Mouse (Mus musculus) MEL (cell line): ENCODE results near the gene Hyou1. TPM values are rescaled to one million over a fixed set of nuclear protein-coding genes. Genes with fewer than 3 reads are reported as not detected.

Source experiments
- DNase-seq: peaks from one replicate; pipeline ENCODE4 v3.0.0; 2011; ENCODE audit warnings: low read depth, low spot score
- H3K27ac ChIP-seq: 2 replicates; pipeline ENCODE4 v1.5.1; 2012; ENCODE audit warnings: low read depth, mild to moderate bottlenecking, control low read depth, low read length, moderate library complexity; ENCODE audit not compliant: control insufficient read depth
- H3K27me3 ChIP-seq, 2 experiments: fragments of 150-350 bp in 1 of 2; sonication (generic) in 1 of 2; 2 replicates each; pipeline ENCODE4 v1.6.1; 2012; ENCODE audit warnings: low read length in 2 of 2, mild to moderate bottlenecking in 2 of 2, improper control_type of control experiment in 1 of 2, moderate library complexity in 1 of 2; ENCODE audit not compliant: insufficient read depth in 2 of 2, control insufficient read depth in 1 of 2
- H3K36me3 ChIP-seq, 2 experiments: 2 replicates each; pipeline ENCODE4 v1.6.1; 2012 to 2014; ENCODE audit warnings: low read length in 2 of 2, improper control_type of control experiment in 1 of 2, inconsistent platforms in 1 of 2, mild to moderate bottlenecking in 1 of 2; ENCODE audit not compliant: insufficient read depth in 2 of 2, control insufficient read depth in 1 of 2
- H3K4me1 ChIP-seq, 2 experiments: fragments of 150-350 bp in 1 of 2; sonication (generic) in 1 of 2; 2 replicates each; pipeline ENCODE4 v1.6.1; 2012; ENCODE audit warnings: low read length in 2 of 2, improper control_type of control experiment in 1 of 2, mild to moderate bottlenecking in 1 of 2; ENCODE audit not compliant: insufficient read depth in 2 of 2, control insufficient read depth in 1 of 2
- H3K4me3 ChIP-seq, 2 experiments: fragments of 150-350 bp in 1 of 2; sonication (generic) in 1 of 2; 2 replicates each; pipeline ENCODE4 v1.5.1; 2012; ENCODE audit warnings: low read depth in 2 of 2, low read length in 2 of 2, mild to moderate bottlenecking in 2 of 2, moderate library complexity in 2 of 2, control low read depth in 1 of 2, improper control_type of control experiment in 1 of 2; ENCODE audit not compliant: control insufficient read depth in 1 of 2, insufficient read depth in 1 of 2
- H3K79me2 ChIP-seq: 2 replicates; pipeline ENCODE4 v1.6.1; 2012; ENCODE audit warnings: mild to moderate bottlenecking, low read length, moderate library complexity; ENCODE audit not compliant: control insufficient read depth, poor library complexity, insufficient read depth
- H3K9ac ChIP-seq: 2 replicates; pipeline ENCODE4 v1.6.1; 2012; ENCODE audit warnings: low read depth, mild to moderate bottlenecking, control low read depth, low read length, moderate library complexity; ENCODE audit not compliant: control insufficient read depth, poor library complexity, severe bottlenecking
- H3K9me3 ChIP-seq: fragments of 150-350 bp; sonication (generic); replicated peaks from 2 replicates; pipeline ENCODE4 v1.6.1; 2012; ENCODE audit warnings: mild to moderate bottlenecking, low read length, improper control_type of control experiment, moderate library complexity; ENCODE audit not compliant: insufficient read depth
- CHD1 ChIP-seq: IDR thresholded peaks from 2 replicates; pipeline ENCODE4 v1.6.1; 2012; ENCODE audit warnings: low read depth, mild to moderate bottlenecking, inconsistent platforms, low read length, improper control_type of control experiment
- E2F4 ChIP-seq: IDR thresholded peaks from 2 replicates; pipeline ENCODE4 v1.6.1; 2011; ENCODE audit warnings: low read depth, low read length, improper control_type of control experiment, borderline replicate concordance
- ELF1 ChIP-seq: IDR thresholded peaks from 2 replicates; pipeline ENCODE4 v1.6.1; 2014; ENCODE audit warnings: low read depth, mild to moderate bottlenecking, inconsistent platforms, low read length, improper control_type of control experiment, moderate library complexity
- EP300 ChIP-seq, 2 experiments: IDR thresholded peaks; 2 replicates each; pipeline ENCODE4 v1.6.1; 2011; ENCODE audit warnings: improper control_type of control experiment in 2 of 2, low read length in 2 of 2, low read depth in 1 of 2, mild to moderate bottlenecking in 1 of 2
- ETS1 ChIP-seq: IDR thresholded peaks from 2 replicates; pipeline ENCODE4 v1.6.1; 2012; ENCODE audit warnings: low read depth, mild to moderate bottlenecking, inconsistent platforms, low read length, improper control_type of control experiment, moderate library complexity
- GABPA ChIP-seq: IDR thresholded peaks from 2 replicates; pipeline ENCODE4 v1.6.1; 2012; ENCODE audit warnings: low read depth, mild to moderate bottlenecking, inconsistent platforms, low read length, improper control_type of control experiment, moderate library complexity
- GATA1 ChIP-seq: IDR thresholded peaks from 2 replicates; pipeline ENCODE4 v1.6.1; 2011; ENCODE audit warnings: low read depth, low read length, improper control_type of control experiment
- HCFC1 ChIP-seq: IDR thresholded peaks from 2 replicates; pipeline ENCODE4 v1.6.1; 2012; ENCODE audit warnings: low read depth, mild to moderate bottlenecking, inconsistent platforms, low read length, improper control_type of control experiment, moderate library complexity
- KAT2A ChIP-seq: conservative IDR thresholded peaks from 2 replicates; pipeline ENCODE4 v1.6.1; 2012; ENCODE audit warnings: low read depth, low read length, improper control_type of control experiment, inconsistent platforms
- MAX ChIP-seq: IDR thresholded peaks from 2 replicates; pipeline ENCODE4 v1.6.1; 2011; ENCODE audit warnings: low read length, improper control_type of control experiment
- MAZ ChIP-seq: IDR thresholded peaks from 2 replicates; pipeline ENCODE4 v1.6.1; 2012; ENCODE audit warnings: low read depth, mild to moderate bottlenecking, inconsistent platforms, low read length, improper control_type of control experiment
- MYB ChIP-seq: IDR thresholded peaks from 2 replicates; pipeline ENCODE4 v1.6.1; 2011; ENCODE audit warnings: mild to moderate bottlenecking, low read depth, low read length, improper control_type of control experiment
- NELFE ChIP-seq: IDR thresholded peaks from 2 replicates; pipeline ENCODE4 v1.6.1; 2011; ENCODE audit warnings: low read depth, low read length, improper control_type of control experiment
- POLR2A ChIP-seq, 2 experiments: IDR thresholded peaks; 2 replicates each; pipeline ENCODE4 v1.6.1; 2011 to 2012; ENCODE audit warnings: low read length in 2 of 2, mild to moderate bottlenecking in 2 of 2, control low read depth in 1 of 2, improper control_type of control experiment in 1 of 2, low read depth in 1 of 2, moderate library complexity in 1 of 2; ENCODE audit not compliant: control insufficient read depth in 1 of 2, insufficient read depth in 1 of 2, poor library complexity in 1 of 2
- POLR2AphosphoS5 ChIP-seq: IDR thresholded peaks from 2 replicates; pipeline ENCODE4 v1.6.1; 2012; ENCODE audit warnings: low read depth, borderline replicate concordance, mild to moderate bottlenecking, inconsistent platforms, low read length, moderate library complexity, mixed read lengths
- RAD21 ChIP-seq: IDR thresholded peaks from 2 replicates; pipeline ENCODE4 v1.6.1; 2011; ENCODE audit warnings: mild to moderate bottlenecking, low read depth, low read length, improper control_type of control experiment
- RCOR1 ChIP-seq: IDR thresholded peaks from 2 replicates; pipeline ENCODE4 v1.6.1; 2012; ENCODE audit warnings: low read depth, mild to moderate bottlenecking, inconsistent platforms, low read length, improper control_type of control experiment
- SIN3A ChIP-seq: IDR thresholded peaks from 2 replicates; pipeline ENCODE4 v1.6.1; 2012; ENCODE audit warnings: low read length, improper control_type of control experiment, inconsistent platforms
- TAL1 ChIP-seq: IDR thresholded peaks from 2 replicates; pipeline ENCODE4 v1.6.1; 2012; ENCODE audit warnings: mild to moderate bottlenecking, inconsistent platforms, low read length, moderate library complexity, mixed read lengths
- TBP ChIP-seq: IDR thresholded peaks from 2 replicates; pipeline ENCODE4 v1.8.0; 2011; ENCODE audit warnings: low read depth, low read length, improper control_type of control experiment
- TCF12 ChIP-seq: IDR thresholded peaks from 2 replicates; pipeline ENCODE4 v1.6.1; 2014; ENCODE audit warnings: low read depth, mild to moderate bottlenecking, inconsistent platforms, low read length, improper control_type of control experiment, moderate library complexity
- UBTF ChIP-seq: IDR thresholded peaks from 2 replicates; pipeline ENCODE4 v1.6.1; 2012; ENCODE audit warnings: low read depth, mild to moderate bottlenecking, inconsistent platforms, low read length, improper control_type of control experiment, moderate library complexity, borderline replicate concordance; ENCODE audit not compliant: insufficient read depth
- USF1 ChIP-seq: IDR thresholded peaks from 2 replicates; pipeline ENCODE4 v1.6.1; 2014; ENCODE audit warnings: low read depth, mild to moderate bottlenecking, inconsistent platforms, low read length, improper control_type of control experiment, moderate library complexity
- USF2 ChIP-seq, 2 experiments: IDR thresholded peaks; 2 replicates each; pipeline ENCODE4 v1.6.1; 2011 to 2012; ENCODE audit warnings: improper control_type of control experiment in 2 of 2, low read length in 2 of 2, borderline replicate concordance in 1 of 2, inconsistent platforms in 1 of 2, low read depth in 1 of 2, mild to moderate bottlenecking in 1 of 2; ENCODE audit not compliant: insufficient read depth in 1 of 2
- ZNF384 ChIP-seq: IDR thresholded peaks from 2 replicates; pipeline ENCODE4 v1.6.1; 2012; ENCODE audit warnings: low read depth, mild to moderate bottlenecking, inconsistent platforms, low read length, improper control_type of control experiment
- polyA plus RNA-seq, 2 experiments: library from polyadenylated mRNA; stranded (reverse) in 1 of 2; unstranded in 1 of 2; fragments of >175 nt in 1 of 2; fragments of >200 nt in 1 of 2; gene quantifications; 2 replicates each; pipeline versions ENCODE4 v1.2.1 to v1.2.4; 2012; ENCODE audit warnings: low replicate concordance in 2 of 2, low read depth in 1 of 2; ENCODE audit not compliant: insufficient read length in 2 of 2, insufficient read depth in 1 of 2, missing spikeins in 1 of 2
- total RNA-seq: library from RNA; depleted of rRNA; stranded (reverse); fragments of 300-350 nt; gene quantifications from 2 replicates; pipeline ENCODE4 v1.2.3, GENCODE M21; 2012

Gene Hyou1
- total and polyA plus RNA-seq, 3 experiments: 160 to 186 TPM; not detected in 1

- peak; percentile 17; the same call in 1 of the 2 replicates for TF ChIP-seq HCFC1
- no peak for TF ChIP-seq ZNF384
- TF ChIP-seq USF1: no peak
- peak; percentile 94 for TF ChIP-seq TAL1
- TF ChIP-seq TBP: peak; percentile 37; the same call in 1 of the 2 replicates
- no peak for TF ChIP-seq ELF1
- TF ChIP-seq RAD21: no peak
- peak; percentile 49; the same call in 1 of the 2 replicates for TF ChIP-seq MAZ
- no peak for TF ChIP-seq KAT2A
- peak; percentile 86 for TF ChIP-seq TCF12
- TF ChIP-seq USF2 (IDR thresholded peaks at IDR 0.05; ENCODE audit: borderline replicate concordance in 1 of 2, insufficient read depth in 1 of 2, low read depth in 1 of 2, low read length in 2 of 2): no peak
- TF ChIP-seq ETS1: peak; percentile 45; the same call in 1 of the 2 replicates
- TF ChIP-seq CHD1: no peak
- no peak for TF ChIP-seq UBTF
- peak in 1 of 2 experiments; percentile 80; a peak in 2 of 4 replicates for TF ChIP-seq EP300 (IDR thresholded peaks at IDR 0.05; ENCODE audit: low read depth in 1 of 2, low read length in 2 of 2)
- TF ChIP-seq NELFE: peak; percentile 37
- TF ChIP-seq SIN3A: peak; percentile 53
- TF ChIP-seq GABPA: no peak
- peak; percentile 58 for TF ChIP-seq GATA1
- no peak for TF ChIP-seq RCOR1
- TF ChIP-seq POLR2A (IDR thresholded peaks at IDR 0.05; ENCODE audit: control insufficient read depth in 1 of 2, insufficient read depth in 1 of 2, low read depth in 1 of 2, low read length in 2 of 2, poor library complexity in 1 of 2): peak in 1 of 2 experiments; percentile 31; a peak in 1 of 4 replicates
- peak; percentile 78 for DNase-seq
- Histone ChIP-seq H3K4me3 (peak overlapping the region; percentile 44 to 69), H3K9ac (peak overlapping the region; percentile 63), H3K27ac (peak overlapping the region; percentile 95), H3K36me3 (peaks cover 0 to 27% of the 10 kb centered on the region in 2 experiments; a peak in 2 of 4 replicates), H3K79me2 (peaks cover 25% of the 10 kb centered on the region), H3K27me3 (no peaks in the 10 kb centered on the region), H3K4me1 (peaks cover 8 to 25% of the 10 kb centered on the region in 2 experiments), H3K9me3 (no peaks in the 10 kb centered on the region)
Observed at GRCm38 (mm10) chr9:44342173-44342572, 37.1 kb upstream of the Hyou1 start.

GRCm38 (mm10) chr9:44342605-44343004, 36.7 kb upstream of the Hyou1 start:
- Histone ChIP-seq H3K9me3 (no peaks in the 10 kb centered on the region), H3K27me3 (no peaks in the 10 kb centered on the region), H3K4me1 (peaks cover 8 to 25% of the 10 kb centered on the region in 2 experiments), H3K9ac (peak overlapping the region; percentile 60), H3K36me3 (peaks cover 0 to 27% of the 10 kb centered on the region in 2 experiments; a peak in 2 of 4 replicates), H3K4me3 (peak overlapping the region; percentile 44 to 69), H3K79me2 (peaks cover 25% of the 10 kb centered on the region), H3K27ac (peak overlapping the region; percentile 95)
- TF ChIP-seq MYB: peak; percentile 12; the same call in 1 of the 2 replicates
- peak; percentile 40; the same call in 1 of the 2 replicates for TF ChIP-seq MAX
- TF ChIP-seq USF2 (IDR thresholded peaks at IDR 0.05; ENCODE audit: borderline replicate concordance in 1 of 2, insufficient read depth in 1 of 2, low read depth in 1 of 2, low read length in 2 of 2): no peak
- peak; percentile 10; the same call in 1 of the 2 replicates for TF ChIP-seq NELFE
- TF ChIP-seq HCFC1: no peak
- TF ChIP-seq TBP: no peak
- no peak for TF ChIP-seq E2F4
- TF ChIP-seq POLR2AphosphoS5: no peak
- no peak for DNase-seq
